Mouse (Mus musculus): ENCODE measurements around the gene Rhbdf1.

Rhbdf1 gene

GRCm38 (mm10) chr11:32238093-32238860 is 16.2 kb upstream of the Rhbdf1 start:
- peak; percentile 78 for DNase-seq (ENCODE audit: low spot score)

- no peak for DNase-seq (ENCODE audit: low spot score)
Measured at GRCm38 (mm10) chr11:32237411-32237795, 15.3 kb upstream of the Rhbdf1 start.

GRCm38 (mm10) chr11:32236712-32237410 is 14.8 kb upstream of the Rhbdf1 start:
- no peak for DNase-seq (ENCODE audit: low spot score)

GRCm38 (mm10) chr11:32236132-32236531 is 14.0 kb upstream of the Rhbdf1 start:
- no peak for DNase-seq (ENCODE audit: low spot score)

GRCm38 (mm10) chr11:32235646-32236045 is 13.5 kb upstream of the Rhbdf1 start:
- DNase-seq (ENCODE audit: low spot score): no peak

GRCm38 (mm10) chr11:32234816-32235485 is 12.9 kb upstream of the Rhbdf1 start:
- no peak for DNase-seq (ENCODE audit: low spot score)

- no peak for DNase-seq (ENCODE audit: low spot score)
Measured at GRCm38 (mm10) chr11:32233895-32234294, 11.8 kb upstream of the Rhbdf1 start.

GRCm38 (mm10) chr11:32232848-32233247 is 10.7 kb upstream of the Rhbdf1 start:
- no peak for DNase-seq (ENCODE audit: low spot score)

- no peak for DNase-seq (ENCODE audit: low spot score)
Measured at GRCm38 (mm10) chr11:32231125-32231524, 9.0 kb upstream of the Rhbdf1 start.

GRCm38 (mm10) chr11:32230220-32230619 is 8.1 kb upstream of the Rhbdf1 start:
- DNase-seq (ENCODE audit: low spot score): no peak

GRCm38 (mm10) chr11:32228292-32228845 is 6.3 kb upstream of the Rhbdf1 start:
- DNase-seq (ENCODE audit: low spot score): no peak

- DNase-seq (ENCODE audit: low spot score): no peak
Measured at GRCm38 (mm10) chr11:32227555-32227954, 5.5 kb upstream of the Rhbdf1 start.

- DNase-seq (ENCODE audit: low spot score): no peak
Measured at GRCm38 (mm10) chr11:32227041-32227440, 4.9 kb upstream of the Rhbdf1 start.

- peak; percentile 86 for DNase-seq (ENCODE audit: low spot score)
Measured at GRCm38 (mm10) chr11:32226124-32226871, 4.2 kb upstream of the Rhbdf1 start, which contains the start of gene Mpg. Mpg (plus strand) TSS chr11:32226505.

- no peak for DNase-seq (ENCODE audit: low spot score)
Measured at GRCm38 (mm10) chr11:32225222-32226104, 3.4 kb upstream of the Rhbdf1 start.

GRCm38 (mm10) chr11:32224468-32225139 is 2.5 kb upstream of the Rhbdf1 start:
- no peak for DNase-seq (ENCODE audit: low spot score)

- DNase-seq (ENCODE audit: low spot score): no peak
Measured at GRCm38 (mm10) chr11:32223297-32223967, 1.3 kb upstream of the Rhbdf1 start.

- no peak for DNase-seq (ENCODE audit: low spot score)
Measured at GRCm38 (mm10) chr11:32222570-32223194, 582 bp upstream of the Rhbdf1 start.

Data from spleen, adult 12 weeks (tissue).